Mouse (Mus musculus) lung, embryonic 14.5 days (tissue): ENCODE measurements around the gene Ngfr. TPM values are rescaled to one million over a fixed set of nuclear protein-coding genes. Genes with fewer than 3 reads are reported as not detected.

ENCODE experiments used
- ATAC-seq: fragments of 200-750 bp; cut with Nextera tagmentation; 2 replicates; pipeline ENCODE4 v1.8.0; 2017; ENCODE audit warnings: mild to moderate bottlenecking, moderate TSS enrichment, moderate library complexity; ENCODE audit not compliant: insufficient read depth
- DNase-seq: peaks from one replicate; pipeline ENCODE4 v3.0.0-alpha.2; 2015
- H3K27ac ChIP-seq: fragments of 300-500 bp; sonication (generic); 2 replicates; pipeline ENCODE4 v1.5.1; 2014; ENCODE audit warnings: low read depth, mild to moderate bottlenecking, moderate library complexity
- H3K27me3 ChIP-seq: fragments of 300-500 bp; sonication (generic); 2 replicates; pipeline ENCODE4 v1.6.1; 2014; ENCODE audit warnings: low read length, control low read depth; ENCODE audit not compliant: insufficient read depth
- H3K36me3 ChIP-seq: fragments of 300-500 bp; sonication (generic); 2 replicates; pipeline ENCODE4 v1.6.1; 2014; ENCODE audit warnings: control low read depth; ENCODE audit not compliant: insufficient read depth
- H3K4me1 ChIP-seq: fragments of 300-500 bp; sonication (generic); 2 replicates; pipeline ENCODE4 v1.6.1; 2014; ENCODE audit warnings: antibody characterized with exemption, control low read depth; ENCODE audit not compliant: insufficient read depth
- H3K4me2 ChIP-seq: fragments of 300-500 bp; sonication (generic); 2 replicates; pipeline ENCODE4 v1.6.1; 2014; ENCODE audit warnings: mild to moderate bottlenecking
- H3K4me3 ChIP-seq: fragments of 300-500 bp; sonication (generic); 2 replicates; pipeline ENCODE4 v1.5.1; 2014; ENCODE audit warnings: low read depth, low read length
- H3K9ac ChIP-seq: fragments of 300-500 bp; sonication (generic); 2 replicates; pipeline ENCODE4 v1.6.1; 2014
- H3K9me3 ChIP-seq: fragments of 300-500 bp; sonication (generic); 2 replicates; pipeline ENCODE4 v1.6.1; 2016; ENCODE audit warnings: low read depth, low read length, control low read depth
- CTCF ChIP-seq: IDR thresholded peaks from 2 replicates; pipeline ENCODE4 v1.5.1; 2016; ENCODE audit warnings: antibody characterized with exemption, low read depth
- WGBS: fragments of 180-500 bp; shearing (Covaris S2); extraction: QIAGEN DNeasy Blood & Tissue Kit; methylation state at CpG from one replicate; pipeline ENCODE4 v1.1.7; 2014; 5-methylcytosine and 5-hydroxymethylcytosine counted together
- polyA plus RNA-seq: library from polyadenylated mRNA; unstranded; fragments of >200 nt; fragmentation: Nextera tagmentation; extraction: Ambion mirVana; gene quantifications from 2 replicates; pipeline ENCODE4 v1.2.1, GENCODE M21; 2014

Gene Ngfr
- polyA plus RNA-seq = 5.0 and 5.9 TPM in 2 replicates

GRCm38 (mm10) chr11:95587423-95587951, at the start of gene Ngfr:
Gene Ngfr (minus strand): TSS chr11:95587735.
- DNase-seq = peak; percentile 83
- ATAC-seq = peak; percentile 61
- Histone ChIP-seq H3K9ac (peak within 1 kb of the TSS; percentile 32), H3K27me3 (peaks cover 71% of the 10 kb centered on the region), H3K9me3 (no peaks in the 10 kb centered on the region), H3K4me3 (peak within 1 kb of the TSS; percentile 43), H3K4me1 (no peaks in the 10 kb centered on the region), H3K27ac (no peak within 1 kb of the TSS), H3K4me2 (peak within 1 kb of the TSS; percentile 80), H3K36me3 (no peaks in the 10 kb centered on the region)
- under 1% methylated on average over 32 of the region's 39 CpGs for WGBS
- 0 out of 2 replicates have a peak, but pooled peaks have one; percentile 1 for TF ChIP-seq CTCF

- DNase-seq (no peak), ATAC-seq (no peak)
- Histone ChIP-seq H3K4me3 (no peak overlapping the region), H3K36me3 (no peaks in the 10 kb centered on the region), H3K27ac (no peak overlapping the region), H3K4me1 (0 out of 2 replicates have a peak, but pooled peaks cover 14% of the 10 kb centered on the region), H3K9me3 (no peaks in the 10 kb centered on the region), H3K4me2 (no peak overlapping the region), H3K9ac (no peak overlapping the region), H3K27me3 (no peaks in the 10 kb centered on the region)
- TF ChIP-seq CTCF = no peak
- 25% methylated on average over 2 of the region's 2 CpGs for WGBS
Measured at GRCm38 (mm10) chr11:95635030-95635429, 47.5 kb upstream of the Ngfr start.

GRCm38 (mm10) chr11:95633512-95634000, 46.0 kb upstream of the Ngfr start:
- 76% methylated on average over 2 of the region's 2 CpGs for WGBS
- ATAC-seq = no peak

GRCm38 (mm10) chr11:95632474-95632873, 44.9 kb upstream of the Ngfr start:
- WGBS = 65% methylated on average over 6 of the region's 6 CpGs
- H3K36me3 ChIP-seq = no peaks in the 10 kb centered on the region
- H3K9me3 ChIP-seq = no peaks in the 10 kb centered on the region
- H3K4me3 ChIP-seq = no peak overlapping the region
- no peak for ATAC-seq
- DNase-seq = no peak
- no peak overlapping the region for H3K4me2 ChIP-seq
- H3K27ac ChIP-seq = 0 out of 2 replicates have a peak overlapping the region, but pooled peaks have one; percentile 25
- no peaks in the 10 kb centered on the region for H3K27me3 ChIP-seq
- 0 out of 2 replicates have a peak, but pooled peaks cover 14% of the 10 kb centered on the region for H3K4me1 ChIP-seq
- no peak for TF ChIP-seq CTCF
- no peak overlapping the region for H3K9ac ChIP-seq

More at GRCm38 (mm10) chr11:95633512-95634000, 46.0 kb upstream of the Ngfr start:
- Histone ChIP-seq H3K9ac (no peak overlapping the region), H3K4me1 (0 out of 2 replicates have a peak, but pooled peaks cover 14% of the 10 kb centered on the region), H3K4me2 (no peak overlapping the region), H3K27ac (no peak overlapping the region), H3K9me3 (no peaks in the 10 kb centered on the region), H3K27me3 (no peaks in the 10 kb centered on the region), H3K36me3 (no peaks in the 10 kb centered on the region), H3K4me3 (no peak overlapping the region)
- no peak for TF ChIP-seq CTCF
- no peak for DNase-seq

GRCm38 (mm10) chr11:95631301-95631700, 43.8 kb upstream of the Ngfr start:
- TF ChIP-seq CTCF = no peak
- ATAC-seq = peak; percentile 90
- 0 out of 2 replicates have a peak, but pooled peaks cover 14% of the 10 kb centered on the region for H3K4me1 ChIP-seq
- DNase-seq = peak; percentile 79
- H3K36me3 ChIP-seq = no peaks in the 10 kb centered on the region
- peak overlapping the region; percentile 75 for H3K27ac ChIP-seq
- no peak overlapping the region for H3K4me2 ChIP-seq
- no peak overlapping the region for H3K9ac ChIP-seq
- WGBS = 35% methylated on average over 4 of the region's 4 CpGs
- H3K27me3 ChIP-seq = no peaks in the 10 kb centered on the region
- H3K9me3 ChIP-seq = no peaks in the 10 kb centered on the region
- H3K4me3 ChIP-seq = no peak overlapping the region

- ATAC-seq (no peak), DNase-seq (no peak)
- Histone ChIP-seq H3K27ac (peak overlapping the region; percentile 75; the same call in 1 of the 2 replicates), H3K4me3 (no peak overlapping the region), H3K36me3 (no peaks in the 10 kb centered on the region), H3K9ac (no peak overlapping the region), H3K4me2 (no peak overlapping the region), H3K9me3 (no peaks in the 10 kb centered on the region), H3K27me3 (no peaks in the 10 kb centered on the region), H3K4me1 (0 out of 2 replicates have a peak, but pooled peaks cover 14% of the 10 kb centered on the region)
- TF ChIP-seq CTCF = no peak
- WGBS = 81% methylated on average over 6 of the region's 6 CpGs
Measured at GRCm38 (mm10) chr11:95630558-95630957, 43.0 kb upstream of the Ngfr start.

- Histone ChIP-seq H3K9me3 (no peaks in the 10 kb centered on the region), H3K4me1 (peaks cover 19% of the 10 kb centered on the region; the same call in 1 of the 2 replicates), H3K27ac (no peak overlapping the region), H3K36me3 (no peaks in the 10 kb centered on the region), H3K9ac (no peak overlapping the region), H3K27me3 (no peaks in the 10 kb centered on the region), H3K4me2 (no peak overlapping the region), H3K4me3 (no peak overlapping the region)
- peak; percentile 52 for DNase-seq
- no peak for TF ChIP-seq CTCF
- ATAC-seq = no peak
- WGBS = 31% methylated on average over 8 of the region's 8 CpGs
Measured at GRCm38 (mm10) chr11:95622426-95622825, 34.9 kb upstream of the Ngfr start.
